Mouse (Mus musculus): Measurements from ENCODE around the gene 9230112D13Rik. TPM values are rescaled to one million over a fixed set of nuclear protein-coding genes. Genes with fewer than 3 reads are reported as not detected.
A peak's percentile ranks its signal among the peaks of the same experiment; 100 is the strongest.

The 9230112D13Rik gene
- polyA plus RNA-seq, 1 experiment from 2014 or later = not detected

DNA sequence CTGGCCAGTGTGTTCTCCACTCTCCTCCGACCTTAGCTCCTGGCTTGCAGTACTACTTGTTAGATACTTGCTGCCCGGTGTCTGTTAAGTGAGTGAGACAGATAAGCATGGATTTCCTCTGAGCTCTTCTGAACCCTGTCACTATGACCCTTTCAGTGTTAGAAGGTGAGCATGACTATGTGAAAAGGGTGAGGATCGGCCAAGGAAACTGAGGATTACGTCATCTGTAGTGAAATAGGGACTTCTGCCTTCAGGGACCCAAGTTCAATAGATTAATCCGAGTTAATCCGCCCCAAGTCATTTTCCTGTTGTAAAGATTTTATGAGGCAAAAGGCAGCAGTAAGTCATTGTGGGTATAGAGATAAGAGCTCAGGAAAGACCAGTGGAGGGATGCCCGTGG, 17.3 kb downstream of the 9230112D13Rik start:
- Histone ChIP-seq H3K4me1 (ENCODE audit: control insufficient read depth, insufficient read depth, low read length) (peaks cover 18% of the 10 kb centered on the region), H3K27ac (ENCODE audit: low read depth, low read length) (no peak overlapping the region), H3K36me3 (ENCODE audit: control insufficient read depth, insufficient read depth, low read length) (no peaks in the 10 kb centered on the region), H3K9me3 (replicated peaks; ENCODE audit: control insufficient read depth, low read length) (no peaks in the 10 kb centered on the region), H3K27me3 (replicated peaks; ENCODE audit: control insufficient read depth, insufficient read depth, low read length) (no peaks in the 10 kb centered on the region), H3K4me3 (ENCODE audit: low read depth, low read length) (no peak overlapping the region), H3K9ac (ENCODE audit: low read length) (no peak overlapping the region), H3K4me2 (ENCODE audit: low read length) (no peak overlapping the region)
- no peak for DNase-seq (ENCODE audit: low spot score)
- no peak for ATAC-seq
- 74% methylated on average over 7 of the region's 7 CpGs for WGBS

DNA sequence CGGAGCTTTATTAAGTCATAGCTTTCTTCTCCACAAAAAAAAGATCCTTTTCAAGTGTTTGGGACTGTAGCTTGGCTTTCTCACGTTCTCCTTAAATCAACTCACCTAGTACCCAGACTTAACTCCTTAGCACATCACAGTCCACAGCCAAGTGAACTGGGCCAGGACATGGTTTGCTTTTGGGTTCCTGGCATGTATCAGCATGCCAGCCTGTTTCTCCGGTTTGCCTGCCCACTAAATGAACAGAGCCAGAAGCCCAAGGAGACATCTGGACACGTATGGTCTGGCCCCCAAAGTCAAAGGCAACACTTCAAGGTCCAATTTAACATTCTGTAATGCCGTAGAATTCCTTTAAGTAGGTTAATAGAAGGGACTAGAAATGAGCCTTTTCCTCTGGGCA, 18.2 kb downstream of the 9230112D13Rik start:
- ATAC-seq (no peak), DNase-seq (ENCODE audit: low spot score) (no peak)
- Histone ChIP-seq H3K27ac (ENCODE audit: low read depth, low read length) (no peak overlapping the region), H3K4me2 (ENCODE audit: low read length) (no peak overlapping the region), H3K27me3 (replicated peaks; ENCODE audit: control insufficient read depth, insufficient read depth, low read length) (no peaks in the 10 kb centered on the region), H3K36me3 (ENCODE audit: control insufficient read depth, insufficient read depth, low read length) (no peaks in the 10 kb centered on the region), H3K4me1 (ENCODE audit: control insufficient read depth, insufficient read depth, low read length) (peaks cover 26% of the 10 kb centered on the region), H3K4me3 (ENCODE audit: low read depth, low read length) (no peak overlapping the region), H3K9ac (ENCODE audit: low read length) (no peak overlapping the region), H3K9me3 (replicated peaks; ENCODE audit: control insufficient read depth, low read length) (no peaks in the 10 kb centered on the region)
- WGBS = 88% methylated on average over 5 of the region's 5 CpGs

DNA sequence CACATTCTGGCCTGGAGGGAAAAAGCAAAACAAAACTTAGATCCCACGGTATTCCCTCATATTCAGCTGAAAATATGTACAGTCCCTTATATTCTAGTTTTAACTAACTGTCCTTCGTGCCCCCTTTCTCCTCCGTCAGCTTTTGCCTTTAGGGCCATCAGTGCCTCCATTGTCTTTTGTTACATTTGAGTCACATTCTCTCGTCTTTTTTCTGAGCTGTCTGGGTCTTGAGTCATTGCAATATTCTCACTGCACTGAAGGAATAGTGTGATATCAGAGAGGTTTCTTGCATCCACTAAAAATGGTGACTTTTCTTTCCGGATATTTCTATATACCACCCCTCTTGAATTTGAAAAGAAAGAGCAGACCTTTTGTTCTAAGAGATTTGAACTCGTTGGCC, 18.8 kb downstream of the 9230112D13Rik start:
- peak overlapping the region; percentile 1; the same call in 1 of the 2 replicates for H3K9ac ChIP-seq (ENCODE audit: low read length)
- H3K4me2 ChIP-seq (ENCODE audit: low read length) = peak overlapping the region; percentile 74

DNA sequence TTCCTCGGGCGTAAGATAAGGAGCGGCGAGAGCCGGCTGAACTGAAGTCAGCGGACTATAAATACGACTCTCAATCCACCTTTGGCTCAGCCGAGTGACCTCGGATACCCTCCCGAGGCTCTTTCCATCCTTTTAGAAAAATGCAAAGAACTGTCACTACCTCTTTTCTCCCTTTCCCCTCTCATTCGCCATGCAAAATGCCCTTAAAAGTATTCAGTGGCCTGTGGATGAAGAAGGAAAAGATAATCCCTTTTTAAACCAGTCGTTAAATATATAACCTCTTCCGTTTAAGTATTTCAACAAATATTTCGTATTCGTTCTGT, 19.3 kb downstream of the 9230112D13Rik start, which contains the start of gene Bmpr1a:
Bmpr1a (minus strand) TSS at position 17 of the 323 bp plus-strand sequence.
- ATAC-seq (no peak), DNase-seq (ENCODE audit: low spot score) (no peak)
- Histone ChIP-seq H3K27ac (ENCODE audit: low read depth, low read length) (peak within 1 kb of the TSS; percentile 97), H3K9ac (ENCODE audit: low read length) (peak within 1 kb of the TSS; percentile 97), H3K4me3 (ENCODE audit: low read depth, low read length) (peak within 1 kb of the TSS; percentile 83), H3K4me2 (ENCODE audit: low read length) (peak within 1 kb of the TSS; percentile 74), H3K36me3 (ENCODE audit: control insufficient read depth, insufficient read depth, low read length) (no peaks in the 10 kb centered on the region), H3K4me1 (ENCODE audit: control insufficient read depth, insufficient read depth, low read length) (peaks cover 25% of the 10 kb centered on the region), H3K27me3 (replicated peaks; ENCODE audit: control insufficient read depth, insufficient read depth, low read length) (no peaks in the 10 kb centered on the region), H3K9me3 (replicated peaks; ENCODE audit: control insufficient read depth, low read length) (no peaks in the 10 kb centered on the region)
- WGBS = 8% methylated on average over 15 of the region's 15 CpGs

More for the DNA sequence above, 18.8 kb downstream of the 9230112D13Rik start:
- peaks cover 29% of the 10 kb centered on the region for H3K4me1 ChIP-seq (ENCODE audit: control insufficient read depth, insufficient read depth, low read length)
- no peaks in the 10 kb centered on the region for H3K27me3 ChIP-seq (replicated peaks; ENCODE audit: control insufficient read depth, insufficient read depth, low read length)
- H3K4me3 ChIP-seq (ENCODE audit: low read depth, low read length) = no peak overlapping the region
- H3K9me3 ChIP-seq (replicated peaks; ENCODE audit: control insufficient read depth, low read length) = no peaks in the 10 kb centered on the region
- H3K36me3 ChIP-seq (ENCODE audit: control insufficient read depth, insufficient read depth, low read length) = no peaks in the 10 kb centered on the region
- no peak for ATAC-seq
- DNase-seq (ENCODE audit: low spot score) = no peak
- H3K27ac ChIP-seq (ENCODE audit: low read depth, low read length) = no peak overlapping the region
- 32% methylated on average over 6 of the region's 6 CpGs for WGBS

DNA sequence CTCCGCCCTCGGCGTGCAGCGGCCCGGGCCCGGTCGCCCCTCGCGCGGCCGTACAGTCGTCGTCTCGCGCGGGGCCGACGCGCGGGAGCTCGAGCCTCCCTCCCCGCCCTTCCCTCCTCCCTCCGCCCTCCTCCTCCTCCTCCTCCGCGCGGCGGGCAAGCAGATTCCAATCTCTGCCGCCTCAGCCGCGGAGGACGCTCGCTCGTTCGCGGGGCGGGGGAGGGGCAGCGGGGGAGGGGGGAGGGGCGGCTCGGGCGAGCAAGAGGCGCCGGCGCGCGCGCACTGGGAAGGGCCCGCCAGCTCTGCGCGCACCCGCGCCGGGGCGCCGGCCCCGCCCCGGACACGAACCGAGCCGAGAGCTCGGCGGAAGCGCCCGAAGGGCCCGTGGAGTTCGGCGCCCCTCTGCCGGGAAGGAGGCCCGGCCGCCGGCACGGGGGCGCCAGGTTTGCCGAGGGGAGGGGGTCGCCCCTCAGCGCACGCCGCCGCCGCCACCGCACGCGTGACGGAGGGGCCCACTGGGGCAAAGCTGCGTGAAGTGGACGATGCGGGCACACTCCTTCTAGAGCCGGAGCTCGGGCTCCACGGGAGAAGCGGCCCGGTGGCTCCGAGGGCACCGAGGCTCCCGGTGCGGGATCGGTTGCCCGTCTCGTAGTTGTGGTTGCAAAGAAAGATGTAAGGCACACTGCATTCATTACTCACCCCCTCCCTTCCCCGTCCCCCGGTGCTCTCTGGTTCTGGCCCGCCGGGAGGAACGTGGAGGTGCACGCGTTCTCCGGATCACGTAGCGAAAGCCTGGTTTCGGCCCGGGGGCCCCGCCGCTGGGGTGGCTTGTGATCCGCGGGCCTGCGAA, 19.9 kb downstream of the 9230112D13Rik start:
- Histone ChIP-seq H3K4me3 (ENCODE audit: low read depth, low read length) (peak overlapping the region; percentile 83), H3K4me2 (ENCODE audit: low read length) (peak overlapping the region; percentile 74), H3K9ac (ENCODE audit: low read length) (peak overlapping the region; percentile 97), H3K4me1 (ENCODE audit: control insufficient read depth, insufficient read depth, low read length) (peaks cover 19% of the 10 kb centered on the region), H3K27ac (ENCODE audit: low read depth, low read length) (peak overlapping the region; percentile 97), H3K27me3 (replicated peaks; ENCODE audit: control insufficient read depth, insufficient read depth, low read length) (no peaks in the 10 kb centered on the region), H3K36me3 (ENCODE audit: control insufficient read depth, insufficient read depth, low read length) (no peaks in the 10 kb centered on the region), H3K9me3 (replicated peaks; ENCODE audit: control insufficient read depth, low read length) (no peaks in the 10 kb centered on the region)
- WGBS = 1% methylated on average over 73 of the region's 115 CpGs
- DNase-seq (ENCODE audit: low spot score) = peak; percentile 95
- ATAC-seq = peak; percentile 92

DNA sequence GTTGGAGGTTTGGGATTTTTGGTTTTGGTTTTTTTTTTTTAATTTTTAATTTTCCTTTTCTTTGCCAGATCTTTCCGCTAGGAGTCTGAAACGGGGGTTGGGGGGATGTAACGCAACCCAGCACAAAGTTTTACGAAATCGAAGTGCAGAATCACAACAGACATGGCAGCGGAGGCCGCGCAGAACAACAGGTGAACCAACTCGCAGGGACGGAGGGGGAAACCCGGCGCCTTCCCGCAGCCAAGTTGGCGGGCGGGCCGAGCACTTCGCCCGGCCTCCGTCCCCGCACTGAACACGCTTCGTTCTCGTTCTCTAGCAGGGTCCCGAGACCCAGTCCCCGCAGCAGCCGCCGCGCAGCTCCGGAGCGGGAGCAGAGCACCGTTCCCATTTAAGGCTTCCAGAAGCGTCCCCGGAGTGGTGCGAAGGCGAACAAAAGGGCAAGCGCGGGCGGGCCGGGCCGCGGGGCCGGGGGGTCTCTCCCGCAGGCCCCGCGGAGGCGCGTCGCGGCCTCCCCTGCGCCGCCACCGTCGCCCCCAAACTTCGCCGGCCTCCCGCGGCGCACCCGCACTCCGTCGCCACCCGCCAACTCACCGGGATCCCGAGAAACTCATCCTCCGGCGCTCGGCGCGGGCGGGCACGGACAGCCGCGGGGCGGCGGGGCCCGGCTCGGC, 20.7 kb downstream of the 9230112D13Rik start:
- Histone ChIP-seq H3K4me1 (ENCODE audit: control insufficient read depth, insufficient read depth, low read length) (peaks cover 19% of the 10 kb centered on the region), H3K9me3 (replicated peaks; ENCODE audit: control insufficient read depth, low read length) (no peaks in the 10 kb centered on the region)
- WGBS = 0% methylated on average over 66 of the region's 77 CpGs

DNA sequence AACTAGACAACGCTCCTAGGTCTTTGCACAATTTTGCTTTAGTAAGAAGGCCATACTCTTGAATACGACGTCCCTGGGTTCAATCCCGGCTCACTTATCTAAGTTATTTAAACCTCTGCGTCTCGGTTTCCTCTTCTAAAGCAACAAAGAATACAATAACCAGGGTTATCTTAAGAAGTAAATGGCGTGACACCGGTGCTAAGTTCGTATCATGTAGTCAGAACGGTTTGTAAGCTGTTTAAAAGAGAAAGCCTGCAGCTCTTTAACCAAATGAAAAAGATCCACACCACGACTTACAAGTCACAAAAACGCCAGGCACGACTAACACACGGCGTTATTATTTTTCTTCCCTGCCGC, 21.2 kb downstream of the 9230112D13Rik start:
- DNase-seq (ENCODE audit: low spot score) = no peak
- H3K9me3 ChIP-seq (replicated peaks; ENCODE audit: control insufficient read depth, low read length) = no peaks in the 10 kb centered on the region
- H3K9ac ChIP-seq (ENCODE audit: low read length) = peak overlapping the region; percentile 97
- H3K4me3 ChIP-seq (ENCODE audit: low read depth, low read length) = peak overlapping the region; percentile 83
- under 1% methylated on average over 16 of the region's 16 CpGs for WGBS
- peaks cover 19% of the 10 kb centered on the region for H3K4me1 ChIP-seq (ENCODE audit: control insufficient read depth, insufficient read depth, low read length)
- no peaks in the 10 kb centered on the region for H3K36me3 ChIP-seq (ENCODE audit: control insufficient read depth, insufficient read depth, low read length)
- H3K27ac ChIP-seq (ENCODE audit: low read depth, low read length) = peak overlapping the region; percentile 97
- no peak for ATAC-seq
- no peaks in the 10 kb centered on the region for H3K27me3 ChIP-seq (replicated peaks; ENCODE audit: control insufficient read depth, insufficient read depth, low read length)
- H3K4me2 ChIP-seq (ENCODE audit: low read length) = peak overlapping the region; percentile 55

More for the DNA sequence above, 20.7 kb downstream of the 9230112D13Rik start:
- Histone ChIP-seq H3K36me3 (ENCODE audit: control insufficient read depth, insufficient read depth, low read length) (no peaks in the 10 kb centered on the region), H3K4me2 (ENCODE audit: low read length) (peak overlapping the region; percentile 55), H3K27ac (ENCODE audit: low read depth, low read length) (peak overlapping the region; percentile 97), H3K27me3 (replicated peaks; ENCODE audit: control insufficient read depth, insufficient read depth, low read length) (no peaks in the 10 kb centered on the region), H3K4me3 (ENCODE audit: low read depth, low read length) (peak overlapping the region; percentile 83), H3K9ac (ENCODE audit: low read length) (peak overlapping the region; percentile 97)
- DNase-seq (ENCODE audit: low spot score) (peak; percentile 59), ATAC-seq (peak; percentile 45; the same call in 1 of the 2 replicates)

DNA sequence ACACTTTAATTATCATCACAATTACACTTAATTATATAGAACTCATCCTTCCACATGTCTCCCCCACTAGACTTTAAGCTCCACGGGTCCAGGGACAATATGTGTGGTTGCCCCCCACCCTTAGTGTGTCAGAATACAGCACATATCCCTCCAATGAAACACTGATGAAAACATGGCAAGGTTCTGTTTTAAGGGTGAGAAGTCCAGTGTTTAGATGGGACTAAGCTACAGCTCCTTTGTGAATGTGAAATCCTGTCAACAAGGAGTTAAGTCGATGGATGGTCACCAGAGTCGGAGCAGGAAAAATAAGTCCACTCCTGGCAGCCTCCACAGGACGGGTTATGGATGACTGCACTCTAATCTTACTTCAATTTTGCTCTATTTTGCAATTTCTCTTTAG, 22.3 kb downstream of the 9230112D13Rik start:
- ATAC-seq (no peak), DNase-seq (ENCODE audit: low spot score) (no peak)
- H3K4me1 ChIP-seq (ENCODE audit: control insufficient read depth, insufficient read depth, low read length) = peaks cover 19% of the 10 kb centered on the region
- H3K4me3 ChIP-seq (ENCODE audit: low read depth, low read length) = peak overlapping the region; percentile 83
- WGBS = 2% methylated on average over 4 of the region's 4 CpGs
- H3K9me3 ChIP-seq (replicated peaks; ENCODE audit: control insufficient read depth, low read length) = no peaks in the 10 kb centered on the region
- H3K27me3 ChIP-seq (replicated peaks; ENCODE audit: control insufficient read depth, insufficient read depth, low read length) = no peaks in the 10 kb centered on the region
- peak overlapping the region; percentile 35; the same call in 1 of the 2 replicates for H3K9ac ChIP-seq (ENCODE audit: low read length)
- H3K36me3 ChIP-seq (ENCODE audit: control insufficient read depth, insufficient read depth, low read length) = no peaks in the 10 kb centered on the region
- peak overlapping the region; percentile 55 for H3K4me2 ChIP-seq (ENCODE audit: low read length)
- H3K27ac ChIP-seq (ENCODE audit: low read depth, low read length) = no peak overlapping the region

DNA sequence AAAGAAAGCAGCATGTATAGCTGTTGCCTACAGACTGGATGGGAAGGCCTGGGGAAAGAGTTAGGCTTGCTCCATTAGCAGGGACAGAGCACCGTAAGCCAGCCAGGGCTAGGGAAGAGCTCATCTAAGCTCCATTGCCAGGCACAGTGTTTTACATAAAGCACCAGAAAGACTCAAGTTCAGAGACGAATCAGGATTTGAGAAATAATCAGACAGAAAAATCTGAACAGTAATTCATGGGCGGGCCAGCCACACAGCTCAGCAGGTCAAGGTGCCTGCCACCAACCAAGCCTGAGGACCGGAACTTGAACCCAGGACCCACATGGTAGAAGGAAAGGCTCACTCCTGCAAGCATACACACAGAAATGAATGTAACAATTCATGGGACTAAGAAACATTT, 22.9 kb downstream of the 9230112D13Rik start:
- no peak for DNase-seq (ENCODE audit: low spot score)
- H3K4me1 ChIP-seq (ENCODE audit: control insufficient read depth, insufficient read depth, low read length) = peaks cover 19% of the 10 kb centered on the region
- H3K9ac ChIP-seq (ENCODE audit: low read length) = no peak overlapping the region
- no peak for ATAC-seq
- no peak overlapping the region for H3K27ac ChIP-seq (ENCODE audit: low read depth, low read length)
- H3K36me3 ChIP-seq (ENCODE audit: control insufficient read depth, insufficient read depth, low read length) = no peaks in the 10 kb centered on the region
- 57% methylated on average over 4 of the region's 4 CpGs for WGBS
- no peaks in the 10 kb centered on the region for H3K27me3 ChIP-seq (replicated peaks; ENCODE audit: control insufficient read depth, insufficient read depth, low read length)
- H3K9me3 ChIP-seq (replicated peaks; ENCODE audit: control insufficient read depth, low read length) = no peaks in the 10 kb centered on the region
- H3K4me3 ChIP-seq (ENCODE audit: low read depth, low read length) = no peak overlapping the region
- peak overlapping the region; percentile 55 for H3K4me2 ChIP-seq (ENCODE audit: low read length)
